Mouse (Mus musculus): ENCODE data around the gene Gpr179. TPM values are rescaled to one million over a fixed set of nuclear protein-coding genes. Genes with fewer than 3 reads are reported as not detected.

Gpr179 gene
- total RNA-seq, 2 experiments from 2014 or later = 0.34 to 0.42 TPM

- DNase-seq (ENCODE audit: low spot score in 2 of 2) = peak; percentile 38 to 61
Measured at GRCm38 (mm10) chr11:97289276-97290230, 62.3 kb downstream of the Gpr179 start.

GRCm38 (mm10) chr11:97287643-97288042 lies 64.2 kb downstream of the Gpr179 start:
- no peak for DNase-seq (ENCODE audit: low spot score in 2 of 2)

GRCm38 (mm10) chr11:97286973-97287372 lies 64.9 kb downstream of the Gpr179 start:
- DNase-seq (ENCODE audit: low spot score in 2 of 2) = no peak

GRCm38 (mm10) chr11:97285852-97286775 lies 65.8 kb downstream of the Gpr179 start:
- DNase-seq (ENCODE audit: low spot score in 2 of 2) = no peak

- DNase-seq (ENCODE audit: low spot score in 2 of 2) = no peak
Measured at GRCm38 (mm10) chr11:97284854-97285253, 67.0 kb downstream of the Gpr179 start.

GRCm38 (mm10) chr11:97282179-97282578 lies 69.7 kb downstream of the Gpr179 start:
- DNase-seq (ENCODE audit: low spot score in 2 of 2) = no peak

Other genes with a start within 250 kb of the Gpr179 start
- under 1 TPM; 0.18 TPM for gene Tbx21, start 236.7 kb downstream of the Gpr179 start, total RNA-seq (2021)
- gene Tbkbp1, start 200.6 kb downstream of the Gpr179 start, total RNA-seq (2021) = 10 to 100 TPM; 54.4 to 60.4 TPM
- 100 to 1,000 TPM; 125 to 136 TPM for gene Kpnb1, start 164.2 kb downstream of the Gpr179 start, total RNA-seq (2021)
- 100 to 1,000 TPM; 144 to 159 TPM for gene Npepps, start 71.4 kb downstream of the Gpr179 start, total RNA-seq (2021)
- gene Mrpl45, start 36.4 kb downstream of the Gpr179 start, total RNA-seq (2021) = 10 to 100 TPM; 22.8 to 23.7 TPM
- 10 to 100 TPM; 69.2 to 72.6 TPM for gene Socs7, start 10.5 kb upstream of the Gpr179 start, total RNA-seq (2021)
- gene Arhgap23, start 63.5 kb upstream of the Gpr179 start, total RNA-seq (2021) = 10 to 100 TPM; 73.3 to 77.4 TPM
- gene 4933428G20Rik, start 148.3 kb upstream of the Gpr179 start, total RNA-seq (2021) = under 1 TPM in 1 of 2 experiments, not detected in 1; 0.22 TPM
- 100 to 1,000 TPM; 271 to 286 TPM for gene Srcin1, start 224.1 kb upstream of the Gpr179 start, total RNA-seq (2021)

All from layer of hippocampus, postnatal 10 days (tissue).